ENCODE assay signal across 8 mouse cellular contexts in the genomic region with DNA sequence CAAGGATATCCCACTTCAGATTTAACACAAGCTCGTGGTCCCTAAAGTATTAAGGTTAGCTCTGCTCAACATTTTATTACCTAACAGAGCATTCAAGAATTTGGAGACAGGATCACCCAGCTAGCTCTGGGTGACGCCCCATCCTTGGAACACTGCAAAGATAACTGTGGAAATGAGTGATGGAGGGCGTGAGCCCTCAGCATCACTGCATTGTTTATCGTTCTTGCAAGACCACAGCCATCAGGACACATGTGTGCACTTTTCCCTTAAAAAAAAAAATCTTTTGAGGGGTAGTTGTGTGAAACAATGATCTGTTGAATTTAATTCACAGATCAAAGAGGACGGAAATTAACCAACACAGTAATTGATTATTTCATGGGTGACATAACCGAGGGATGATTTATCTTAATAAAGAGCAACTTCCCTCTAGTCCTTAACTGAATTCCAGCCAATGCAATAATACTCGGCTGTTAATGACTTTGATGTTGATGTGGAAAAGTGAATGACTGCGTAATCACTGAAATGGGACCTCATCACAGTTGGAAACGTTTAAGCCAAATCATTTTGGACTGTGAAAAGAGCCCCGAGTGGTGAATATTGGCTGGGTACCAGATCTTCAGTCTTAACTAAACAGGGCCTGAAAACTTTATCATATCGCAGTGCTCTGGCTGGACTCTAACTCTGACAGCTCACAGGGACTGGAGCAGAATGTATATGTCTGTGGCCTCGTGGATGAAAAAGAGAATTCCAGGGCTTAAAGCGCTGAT.
A peak's percentile ranks its signal among the peaks of the same experiment; 100 is the strongest.
DNase-seq lines count a peak whose midpoint lies in the region; ATAC-seq lines count a peak whose summit lies in the region.

No protein-coding gene starts in this region.

- H3K36me3 ChIP-seq in lung, embryonic 16.5 days (ENCODE audit: control insufficient read depth, insufficient read depth, low read length): no peaks in the 10 kb centered on the region
- no peaks in the 10 kb centered on the region for H3K36me3 ChIP-seq in stomach, embryonic 16.5 days (ENCODE audit: control insufficient read depth, insufficient read depth, low read length)
- no peaks in the 10 kb centered on the region for H3K36me3 ChIP-seq in forebrain, embryonic 12.5 days (replicated peaks)

- H3K4me2 ChIP-seq in lung, embryonic 16.5 days (ENCODE audit: low read depth, low read length): peak overlapping the region; percentile 45; the same call in 1 of the 2 replicates
- peak overlapping the region; percentile 34; the same call in 1 of the 2 replicates for H3K4me2 ChIP-seq in stomach, embryonic 16.5 days (ENCODE audit: low read depth, low read length)
- H3K4me2 ChIP-seq in forebrain, embryonic 12.5 days: no peak overlapping the region

- H3K9me3 ChIP-seq in lung, embryonic 16.5 days (ENCODE audit: control insufficient read depth, low read length): no peaks in the 10 kb centered on the region
- no peaks in the 10 kb centered on the region for H3K9me3 ChIP-seq in stomach, embryonic 16.5 days (replicated peaks; ENCODE audit: control insufficient read depth, low read length)
- H3K9me3 ChIP-seq in forebrain, embryonic 12.5 days: no peaks in the 10 kb centered on the region

- peak; percentile 8 to 13 for DNase-seq in cerebellum, postnatal 10 days
- DNase-seq in cerebellum, adult 11-12 months: no peak
- no peak for DNase-seq in lung, adult 18-20 months
- DNase-seq in kidney, postnatal 4 days: peak; percentile 8 to 18
- DNase-seq in adrenal gland, postnatal 4 days (ENCODE audit: low spot score in 2 of 2): no peak

- WGBS in lung, embryonic 16.5 days: 31% methylated on average over 13 of the region's 13 CpGs
- WGBS in stomach, embryonic 16.5 days: 39% methylated on average over 13 of the region's 13 CpGs
- 52% methylated on average over 13 of the region's 13 CpGs for WGBS in forebrain, embryonic 12.5 days

- no peak overlapping the region for H3K27ac ChIP-seq in lung, embryonic 16.5 days (ENCODE audit: low read length)
- H3K27ac ChIP-seq in stomach, embryonic 16.5 days (ENCODE audit: low read length): peak overlapping the region; percentile 64; the same call in 1 of the 2 replicates
- no peak overlapping the region for H3K27ac ChIP-seq in forebrain, embryonic 12.5 days

- ATAC-seq in lung, embryonic 16.5 days (ENCODE audit: low read depth): peak; percentile 90
- peak; percentile 88 for ATAC-seq in stomach, embryonic 16.5 days (ENCODE audit: insufficient read depth, low FRiP score)
- ATAC-seq in forebrain, embryonic 12.5 days (ENCODE audit: low FRiP score): no peak; the same call in 1 of the 2 replicates

- no peak overlapping the region for H3K9ac ChIP-seq in lung, embryonic 16.5 days (ENCODE audit: low read length)
- H3K9ac ChIP-seq in stomach, embryonic 16.5 days (ENCODE audit: low read length): no peak overlapping the region
- H3K9ac ChIP-seq in forebrain, embryonic 12.5 days: no peak overlapping the region

- peaks cover 11% of the 10 kb centered on the region for H3K4me1 ChIP-seq in lung, embryonic 16.5 days (replicated peaks; ENCODE audit: control insufficient read depth, insufficient read depth, low read length)
- H3K4me1 ChIP-seq in stomach, embryonic 16.5 days (ENCODE audit: control insufficient read depth, insufficient read depth, low read length): peaks cover 12% of the 10 kb centered on the region; the same call in 1 of the 2 replicates
- peaks cover 17% of the 10 kb centered on the region for H3K4me1 ChIP-seq in forebrain, embryonic 12.5 days

- H3K4me3 ChIP-seq in lung, embryonic 16.5 days (ENCODE audit: low read length): no peak overlapping the region
- no peak overlapping the region for H3K4me3 ChIP-seq in stomach, embryonic 16.5 days (replicated peaks; ENCODE audit: low read length)
- no peak overlapping the region for H3K4me3 ChIP-seq in forebrain, embryonic 12.5 days (replicated peaks)

- no peaks in the 10 kb centered on the region for H3K27me3 ChIP-seq in lung, embryonic 16.5 days (ENCODE audit: control insufficient read depth, insufficient read depth, low read depth, low read length)
- H3K27me3 ChIP-seq in stomach, embryonic 16.5 days (ENCODE audit: control insufficient read depth, insufficient read depth, low read length): no peaks in the 10 kb centered on the region
- H3K27me3 ChIP-seq in forebrain, embryonic 12.5 days: no peaks in the 10 kb centered on the region; the same call in 1 of the 2 replicates

Comparison
In these comparisons a context has a peak if more than half of its experiments do, and no peak if none do; other contexts are left out.
1. DNase-seq: peak in cerebellum, postnatal 10 days (2 of 2) and kidney, postnatal 4 days (2 of 2); none in cerebellum, adult 11-12 months (single experiment), lung, adult 18-20 months (0 of 2) and adrenal gland, postnatal 4 days (0 of 2).